Mouse (Mus musculus) kidney, adult 8-10 months (tissue): ENCODE measurements around the gene Gm8220.
"Not testable (repeated sequence)": the region's sequence is repeated elsewhere in the genome, so short reads cannot be mapped to it uniquely, and the experiment has no call there.

ENCODE experiments used
- DNase-seq, 2 experiments: peaks; one replicate each; pipeline ENCODE4 v3.0.0; 2022

Gene Gm8220

GRCm38 (mm10) chr14:44285280-44285679, at the start of gene Gm8220:
Gene Gm8220 (plus strand): TSS chr14:44285580.
- not testable (repeated sequence) for DNase-seq

- DNase-seq = no peak
Observed at GRCm38 (mm10) chr14:44248039-44248438, 37.3 kb upstream of the Gm8220 start.

- DNase-seq = not testable (repeated sequence)
Observed at GRCm38 (mm10) chr14:44312049-44312448, 26.7 kb downstream of the Gm8220 start.

DNA sequence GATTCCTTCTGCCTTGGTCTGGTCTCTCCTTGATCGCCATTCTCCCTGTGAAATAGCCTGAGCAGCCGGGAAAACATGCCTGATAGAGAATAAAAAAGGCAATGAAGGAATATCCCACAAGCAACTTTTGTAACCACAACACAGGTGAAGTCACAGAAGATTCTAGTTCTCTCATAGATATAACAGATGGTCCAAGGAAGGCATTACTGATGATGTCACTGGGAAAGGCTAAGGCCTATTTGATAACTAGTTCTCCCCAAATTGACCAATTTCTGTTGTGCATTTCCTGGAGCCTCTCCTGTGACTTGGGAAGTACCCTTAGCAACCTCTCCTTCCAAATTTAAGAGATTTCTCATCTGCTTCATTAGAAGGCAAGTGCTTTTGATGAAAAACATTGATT, 53.1 kb downstream of the Gm8220 start, which contains the start of gene Gm5930:
Gene Gm5930 (minus strand): TSS at position 101 of the 400 bp plus-strand sequence.
- not testable (repeated sequence) for DNase-seq
